Mouse (Mus musculus) 3134 (cell line): ENCODE data around the gene Iqcc.

Experiments
- DNase-seq: peaks from one replicate; pipeline ENCODE4 v3.0.0-alpha.2; 2011; ENCODE audit warnings: low spot score; ENCODE audit not compliant: insufficient read length; ENCODE audit errors: extremely low read depth

Iqcc gene

GRCm38 (mm10) chr4:129622803-129623535, 4.1 kb upstream of the Iqcc start:
- DNase-seq, result no peak

GRCm38 (mm10) chr4:129622120-129622802, 3.4 kb upstream of the Iqcc start:
- DNase-seq, result no peak

GRCm38 (mm10) chr4:129621283-129621841, 2.5 kb upstream of the Iqcc start:
- no peak for DNase-seq

GRCm38 (mm10) chr4:129620419-129621282, 1.8 kb upstream of the Iqcc start:
- no peak for DNase-seq

- no peak for DNase-seq
Observed at GRCm38 (mm10) chr4:129618031-129618430, 868 bp downstream of the Iqcc start.

- DNase-seq, result no peak
Observed at GRCm38 (mm10) chr4:129617121-129617641, 1.7 kb downstream of the Iqcc start.

GRCm38 (mm10) chr4:129616631-129617030, 2.3 kb downstream of the Iqcc start:
- DNase-seq, result no peak

- no peak for DNase-seq
Observed at GRCm38 (mm10) chr4:129615801-129616290, 3.1 kb downstream of the Iqcc start.

GRCm38 (mm10) chr4:129614093-129614492, 4.8 kb downstream of the Iqcc start, which contains the start of gene Dcdc2b:
TSS of gene Dcdc2b (minus strand) at chr4:129614257.
- DNase-seq, result no peak

- no peak for DNase-seq
Observed at GRCm38 (mm10) chr4:129610472-129610871, 8.4 kb downstream of the Iqcc start.

GRCm38 (mm10) chr4:129610026-129610425, 8.9 kb downstream of the Iqcc start:
- no peak for DNase-seq

GRCm38 (mm10) chr4:129609139-129609631, 9.7 kb downstream of the Iqcc start:
- DNase-seq, result no peak

- peak; percentile 59 for DNase-seq
Observed at GRCm38 (mm10) chr4:129608426-129609025, 10.4 kb downstream of the Iqcc start.

- DNase-seq, result peak; percentile 78
Observed at GRCm38 (mm10) chr4:129600233-129601158, 18.4 kb downstream of the Iqcc start, which contains the start of the genes Eif3i and Tmem234. TSS of gene Eif3i (minus strand) at chr4:129600648. TSS of gene Tmem234 (plus strand) at chr4:129600668.

GRCm38 (mm10) chr4:129588865-129589264, 30.0 kb downstream of the Iqcc start:
- DNase-seq, result no peak

- no peak for DNase-seq
Observed at GRCm38 (mm10) chr4:129586943-129587342, 32.0 kb downstream of the Iqcc start.

GRCm38 (mm10) chr4:129585773-129586172, 33.1 kb downstream of the Iqcc start:
- no peak for DNase-seq

- DNase-seq, result peak; percentile 17
Observed at GRCm38 (mm10) chr4:129584884-129585608, 33.9 kb downstream of the Iqcc start.
